Mouse (Mus musculus): Measurements from ENCODE around the gene Tbc1d5.
"Not testable (repeated sequence)": the region's sequence is repeated elsewhere in the genome, so short reads cannot be mapped to it uniquely, and the experiment has no call there.

Gene Tbc1d5

DNA sequence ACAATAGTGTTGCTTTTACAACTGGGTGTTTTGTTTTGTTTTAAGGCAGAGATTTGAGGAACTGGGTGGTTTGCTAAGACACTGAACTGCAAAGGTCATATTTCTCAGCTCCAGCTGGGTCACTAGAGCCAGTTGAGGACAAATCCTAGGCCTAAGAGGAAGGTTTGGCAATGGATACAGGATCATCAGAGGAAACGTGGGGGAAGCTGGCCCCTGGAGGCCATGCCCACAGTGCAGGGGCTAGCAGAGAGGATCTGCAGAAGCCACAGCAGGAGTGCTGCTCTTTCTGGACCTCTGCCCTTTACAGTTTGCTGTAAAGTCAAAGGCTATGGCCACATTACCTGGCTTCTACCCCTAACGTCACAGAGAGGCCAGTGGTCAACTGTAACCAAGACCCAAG is 428.3 kb downstream of the Tbc1d5 start:
- no peak for DNase-seq (ENCODE audit: extremely low spot score)

DNA sequence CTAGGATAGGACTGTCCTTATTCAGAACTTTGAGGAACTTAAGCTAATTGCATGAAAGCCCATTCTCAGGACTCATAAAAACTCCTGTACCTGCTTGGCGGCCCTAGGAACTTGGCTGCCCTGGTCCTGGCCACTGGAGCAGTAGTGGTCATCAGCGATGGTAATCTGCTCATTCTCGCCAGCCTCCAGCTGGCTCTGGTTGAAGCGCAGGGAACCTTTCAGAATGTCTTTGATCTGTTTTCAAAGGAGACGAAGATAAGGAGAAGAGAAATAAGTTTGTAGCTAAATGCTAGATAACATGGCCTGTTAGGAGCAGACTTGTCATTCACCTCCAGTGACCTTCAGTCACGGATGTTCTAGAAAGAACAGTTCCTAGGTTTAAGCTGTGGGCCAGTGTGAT is 437.8 kb downstream of the Tbc1d5 start:
- no peak for DNase-seq (ENCODE audit: extremely low spot score)

DNA sequence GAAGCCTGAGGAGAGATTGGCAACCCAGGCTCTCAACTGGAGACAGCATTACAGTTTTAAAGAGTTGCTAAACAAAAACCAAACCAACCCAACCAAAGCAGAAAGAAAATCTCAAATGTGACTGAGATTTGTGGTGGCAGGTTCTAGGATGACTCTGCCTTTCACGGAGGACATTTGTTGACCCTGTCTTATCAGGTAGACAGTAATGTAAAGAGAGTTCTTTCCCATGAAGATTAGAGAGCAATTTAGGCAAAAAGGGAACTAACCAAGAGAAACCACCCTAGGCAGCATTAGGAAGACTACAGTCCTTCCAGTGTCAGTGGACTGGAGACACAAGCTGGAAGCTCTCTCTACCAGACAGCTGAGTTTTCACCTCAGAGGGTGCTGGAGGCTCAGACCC is 438.3 kb downstream of the Tbc1d5 start:
- no peak for DNase-seq (ENCODE audit: extremely low spot score)

DNA sequence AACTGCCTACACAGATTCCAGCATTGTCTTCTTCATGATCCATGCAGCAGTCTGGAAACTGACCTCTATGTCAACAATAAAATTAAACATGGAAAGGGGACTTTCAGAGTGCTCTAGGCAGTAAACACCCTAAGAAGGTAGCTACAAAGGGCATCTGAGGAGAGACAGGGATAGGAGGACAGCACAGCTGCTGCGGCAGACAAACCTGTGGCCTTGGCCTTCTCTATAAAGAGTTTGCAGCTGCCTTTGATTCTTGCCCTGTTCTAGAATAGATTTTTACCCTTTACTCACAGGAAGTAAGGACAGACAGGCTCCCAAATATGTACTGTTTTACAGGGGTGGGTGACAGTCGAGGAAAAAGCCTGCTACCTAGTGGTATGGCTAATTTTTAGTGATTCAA is 440.7 kb downstream of the Tbc1d5 start:
- no peak for DNase-seq (ENCODE audit: extremely low spot score)

DNA sequence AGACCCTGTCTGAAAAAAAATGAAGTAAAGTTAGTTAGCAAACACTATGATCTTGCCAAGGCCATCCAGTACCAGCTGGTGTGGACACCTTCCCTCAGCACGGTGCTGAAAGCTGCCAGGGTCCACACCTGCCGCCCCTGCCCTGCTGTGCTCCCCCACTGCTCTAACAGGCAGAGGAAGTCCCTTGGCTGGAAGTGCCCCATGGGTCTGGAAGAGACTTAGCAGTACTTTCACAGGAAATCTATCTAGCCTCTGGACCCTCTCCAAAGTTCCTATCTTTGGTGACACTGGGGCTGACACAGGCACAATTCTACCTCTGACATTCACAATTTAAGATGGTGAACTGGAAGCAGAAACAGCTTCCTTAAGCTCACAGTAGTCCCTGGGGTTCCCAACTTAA is 442.1 kb downstream of the Tbc1d5 start:
- no peak for DNase-seq (ENCODE audit: extremely low spot score)

DNA sequence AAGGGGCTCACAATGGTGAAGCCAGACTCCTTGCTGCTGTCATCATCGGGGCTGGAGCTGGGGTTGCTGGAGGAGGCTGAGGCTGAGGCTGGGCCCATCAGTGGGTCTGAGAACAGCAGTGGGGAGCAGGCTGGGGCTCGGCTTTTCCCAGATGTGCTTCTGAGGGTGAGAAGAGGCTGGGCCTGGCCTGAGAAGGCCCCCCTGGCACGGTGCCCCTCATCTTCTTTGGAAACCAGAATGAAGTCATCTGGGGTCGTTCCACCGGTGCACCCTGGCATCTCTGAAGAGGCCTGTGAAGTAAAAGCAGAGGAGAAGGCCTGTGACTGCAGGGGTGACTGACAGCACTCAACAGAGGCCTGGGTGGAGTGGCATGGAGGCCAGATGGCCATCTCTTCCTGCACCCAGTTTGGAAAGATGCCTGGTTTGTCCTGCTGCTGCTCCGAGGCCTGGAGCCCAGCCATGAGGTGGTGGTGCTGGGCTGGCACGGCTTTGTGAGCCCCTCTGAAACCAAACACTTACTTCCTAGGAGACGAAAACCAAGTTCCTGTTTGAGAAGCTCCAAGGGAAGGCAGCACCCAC is 443.1 kb downstream of the Tbc1d5 start:
- DNase-seq (ENCODE audit: extremely low spot score) = no peak

DNA sequence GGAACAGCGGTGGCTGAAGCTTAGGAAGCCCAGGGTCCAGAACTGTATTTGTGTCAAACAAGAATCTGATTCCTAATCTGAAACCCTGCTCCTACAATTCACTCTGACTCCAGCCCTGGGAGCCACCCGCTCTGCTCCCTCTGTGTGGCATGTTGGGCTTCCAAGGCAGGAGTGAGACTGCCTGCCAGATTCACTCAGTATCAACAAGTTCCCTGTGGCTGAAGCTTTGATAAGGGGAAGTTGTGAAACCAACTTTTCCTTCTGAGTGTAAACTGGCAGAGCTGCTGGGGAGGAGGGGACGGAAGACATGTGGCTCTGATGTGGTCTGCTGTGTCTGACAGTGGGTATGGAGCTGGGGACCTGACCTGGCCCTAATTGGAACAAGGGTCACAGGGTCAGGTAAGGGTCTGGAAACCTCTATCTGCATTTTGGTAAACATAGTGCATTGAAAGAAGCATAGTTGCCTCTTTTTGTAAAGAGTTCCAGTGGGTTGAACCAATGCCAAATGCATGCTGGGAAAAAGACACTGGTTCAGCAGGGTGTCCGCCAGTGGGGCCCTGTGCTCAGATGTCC is 443.7 kb downstream of the Tbc1d5 start:
- no peak for DNase-seq (ENCODE audit: extremely low spot score)

DNA sequence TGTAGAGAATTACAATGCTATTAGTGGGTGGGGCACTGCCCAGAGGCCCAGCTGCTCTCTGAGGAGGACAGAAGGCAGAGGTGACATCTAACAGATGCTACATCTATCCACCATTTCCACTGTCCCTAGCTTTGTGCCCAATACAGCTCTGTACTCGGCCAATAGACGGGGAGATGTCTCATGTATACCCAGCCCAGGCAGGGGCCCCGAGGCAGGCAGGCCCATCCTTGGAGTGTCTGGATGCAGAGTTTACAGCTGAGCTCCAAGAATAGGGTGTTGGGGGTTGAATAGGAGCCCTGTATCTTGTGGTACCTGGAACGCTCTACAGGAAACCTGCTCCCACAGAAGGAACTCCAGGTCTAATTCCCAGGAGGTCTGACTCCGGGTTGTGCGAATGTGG is 444.4 kb downstream of the Tbc1d5 start:
- DNase-seq (ENCODE audit: extremely low spot score) = no peak

DNA sequence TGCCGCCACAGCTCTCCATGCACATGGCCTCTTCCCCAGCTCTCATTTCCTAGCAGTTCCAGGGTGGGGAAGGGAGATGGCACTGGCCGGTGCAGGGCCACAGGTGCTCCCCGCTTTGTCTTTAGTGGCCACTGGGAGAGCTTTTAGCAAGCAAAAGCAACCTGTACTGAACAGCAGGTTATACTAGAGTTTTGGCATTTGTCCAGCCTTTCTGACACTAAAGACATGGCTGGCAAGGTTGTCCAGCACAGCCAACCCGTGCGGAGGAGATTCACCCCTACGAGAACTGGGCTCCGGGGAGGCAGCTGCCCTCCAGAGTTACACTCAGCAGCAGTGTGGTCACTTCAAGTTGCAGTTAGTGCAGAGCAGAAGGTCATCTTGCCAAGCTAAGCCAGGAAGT is 445.8 kb downstream of the Tbc1d5 start:
- no peak for DNase-seq (ENCODE audit: extremely low spot score)

DNA sequence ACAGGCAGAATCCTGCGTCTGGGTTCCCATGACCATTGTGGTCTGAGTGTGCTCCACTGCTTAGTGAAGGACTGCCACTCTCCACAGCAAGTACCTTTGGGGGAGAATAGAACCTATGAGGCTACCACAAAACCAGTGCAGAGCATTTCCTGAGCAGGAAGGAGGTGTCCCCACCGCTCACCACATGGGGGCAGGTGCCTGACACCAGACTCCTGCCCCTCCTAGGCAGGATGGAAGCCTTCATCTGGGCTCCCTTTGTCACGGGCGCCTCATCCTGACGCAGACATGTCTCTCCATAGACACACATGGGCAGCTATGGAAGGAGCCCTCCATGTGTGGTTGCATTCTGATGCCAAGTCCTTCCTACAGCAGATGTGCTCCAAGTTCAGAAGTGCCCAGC is 447.3 kb downstream of the Tbc1d5 start:
- DNase-seq (ENCODE audit: extremely low spot score) = no peak

DNA sequence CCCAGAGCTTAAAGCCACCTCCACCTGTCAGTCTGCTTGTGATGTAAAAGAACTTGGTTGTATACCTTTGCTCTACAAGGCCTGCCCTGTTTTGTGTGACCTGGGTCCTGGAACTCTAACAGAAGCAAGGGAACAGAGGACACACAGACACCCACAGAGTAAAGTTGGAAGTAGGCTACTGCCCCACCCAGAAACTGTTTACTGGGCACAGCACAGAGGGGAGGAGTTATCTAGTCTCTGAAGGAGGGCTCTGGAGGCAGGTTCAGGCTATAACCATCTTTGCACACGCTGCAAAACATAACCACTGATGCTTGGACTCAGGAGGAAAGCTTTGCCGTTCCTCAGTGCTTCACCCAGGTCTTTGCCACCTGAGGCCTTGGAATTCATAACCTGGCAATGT is 448.3 kb downstream of the Tbc1d5 start:
- no peak for DNase-seq (ENCODE audit: extremely low spot score)

DNA sequence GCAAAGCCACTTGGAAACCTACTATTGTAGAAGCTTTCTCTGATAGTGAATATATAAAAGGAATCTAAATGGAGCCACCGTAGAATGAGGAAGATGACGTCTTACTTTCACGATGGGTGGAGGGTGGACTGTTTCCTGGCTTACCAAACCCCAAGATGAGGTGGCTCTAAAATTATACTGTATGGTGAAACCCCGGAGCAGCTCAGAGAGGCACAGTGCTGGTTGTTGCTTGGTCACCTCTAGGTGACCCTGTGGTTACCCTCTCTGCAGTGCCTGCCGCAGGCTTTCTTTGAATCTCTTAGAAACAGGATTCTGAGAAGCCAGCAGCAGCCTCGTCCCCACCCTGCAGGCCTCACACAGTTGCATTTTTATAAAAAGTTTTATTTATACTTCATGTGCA is 449.6 kb downstream of the Tbc1d5 start:
- no peak for DNase-seq (ENCODE audit: extremely low spot score)

DNA sequence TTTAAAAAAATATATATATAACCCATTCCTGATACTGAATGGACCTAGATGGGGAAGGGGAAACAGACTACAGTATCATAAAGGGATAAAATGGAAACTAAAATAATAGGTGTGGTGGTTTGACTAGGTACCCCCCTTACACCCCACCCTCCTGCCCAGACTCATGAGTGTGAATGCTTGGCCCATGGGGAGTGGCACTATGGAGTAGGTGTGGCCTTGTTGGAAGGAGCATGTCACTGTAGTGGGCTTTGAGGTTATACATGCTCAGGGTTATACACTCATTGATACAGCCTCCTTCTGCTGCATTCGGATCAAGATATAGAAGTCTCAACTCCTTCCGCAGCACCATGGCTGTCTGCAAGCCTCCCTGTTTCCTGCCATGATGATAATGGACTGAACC is 450.1 kb downstream of the Tbc1d5 start:
- DNase-seq (ENCODE audit: extremely low spot score) = no peak

DNA sequence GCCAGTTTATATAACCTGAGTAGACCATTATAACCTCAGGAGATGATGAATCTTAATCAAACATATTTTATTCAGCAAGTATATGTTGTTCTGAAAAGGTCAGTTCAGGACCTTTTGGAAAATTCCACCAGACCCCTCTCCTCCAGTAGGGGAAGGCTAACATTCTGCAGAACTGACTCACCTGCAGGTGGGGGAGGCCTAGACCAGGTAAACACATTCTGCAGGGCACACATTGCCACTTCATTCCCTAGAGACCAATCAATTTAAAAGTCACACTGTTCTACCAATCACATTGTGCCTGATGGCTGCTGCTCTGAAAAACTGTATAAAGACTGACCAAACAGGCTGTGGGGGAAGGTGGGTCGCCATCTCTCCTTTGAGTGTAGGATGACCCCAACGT is 452.9 kb downstream of the Tbc1d5 start:
- no peak for DNase-seq (ENCODE audit: extremely low spot score)

DNA sequence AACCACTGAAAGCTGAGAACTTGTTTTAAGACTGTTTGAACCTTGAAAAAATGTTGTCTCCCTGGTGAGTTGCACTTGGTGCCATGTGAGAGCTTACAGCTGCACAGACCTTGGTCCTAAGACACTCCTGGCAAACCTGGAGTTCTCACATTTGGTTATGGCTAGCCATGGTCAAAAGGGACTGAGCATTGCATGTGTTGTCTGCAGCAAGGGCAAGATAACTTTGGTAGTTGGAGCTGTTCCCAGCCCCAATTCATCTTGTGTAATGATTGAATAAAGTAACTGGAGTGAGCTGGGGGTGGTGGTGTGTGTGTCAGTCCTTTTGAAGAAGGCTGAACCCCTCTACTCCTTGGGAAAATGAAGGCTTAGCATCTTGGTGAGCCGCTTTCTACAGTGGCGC is 454.8 kb downstream of the Tbc1d5 start:
- no peak for DNase-seq (ENCODE audit: extremely low spot score)

DNA sequence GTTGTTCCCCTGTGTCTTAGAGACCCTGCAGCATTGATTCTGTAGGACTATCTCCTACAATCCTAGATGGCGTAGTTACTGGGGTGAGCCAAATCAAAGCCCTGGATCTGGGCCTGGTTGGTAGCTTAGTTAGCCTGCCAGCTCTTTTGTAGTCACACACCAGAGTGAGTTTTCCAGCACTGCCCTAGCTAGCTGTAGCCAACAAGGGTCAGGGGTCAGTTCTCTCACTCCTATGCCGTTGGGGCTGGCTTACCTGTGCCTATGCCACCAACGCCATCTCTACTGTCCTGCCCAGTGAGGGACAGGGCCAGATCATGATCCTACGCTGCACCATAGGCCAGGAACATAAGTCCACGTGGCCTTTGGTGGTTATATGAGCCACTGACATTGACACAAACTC is 461.6 kb downstream of the Tbc1d5 start:
- no peak for DNase-seq (ENCODE audit: extremely low spot score)

DNA sequence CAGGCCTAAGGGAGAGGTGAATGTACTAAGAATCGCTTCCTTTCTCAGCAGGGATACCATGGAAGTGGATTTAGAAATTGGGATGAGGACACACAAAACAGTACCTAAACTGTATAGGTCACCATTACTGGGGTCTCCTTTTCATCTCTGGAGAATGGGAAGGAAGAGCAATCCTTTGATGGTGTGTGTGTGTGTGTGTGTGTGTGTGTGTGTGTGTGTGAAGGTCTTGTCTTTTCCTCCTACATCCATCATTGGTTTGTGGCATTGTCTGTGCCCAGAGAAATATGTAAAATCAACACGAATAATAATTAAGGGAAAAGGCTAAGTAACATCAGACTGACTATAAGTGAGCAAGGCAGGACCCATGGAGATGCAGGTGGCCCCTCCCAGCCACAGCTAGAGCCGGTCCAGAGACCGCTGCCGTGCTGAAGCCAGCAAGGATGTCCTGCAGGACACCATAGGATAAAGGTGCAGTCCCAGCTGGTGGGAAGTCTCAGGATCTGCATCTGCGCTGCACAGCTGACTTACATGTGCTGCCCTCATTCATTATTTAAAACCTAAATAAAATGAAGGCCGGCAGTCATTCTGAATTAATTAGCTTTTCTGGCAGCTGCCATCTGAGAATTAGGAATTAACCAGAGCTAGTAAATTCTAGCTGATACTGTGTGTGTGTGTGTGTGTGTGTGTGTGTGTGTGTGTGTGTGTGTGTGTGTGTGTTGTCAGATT is 468.5 kb downstream of the Tbc1d5 start:
- DNase-seq (ENCODE audit: extremely low spot score) = no peak

DNA sequence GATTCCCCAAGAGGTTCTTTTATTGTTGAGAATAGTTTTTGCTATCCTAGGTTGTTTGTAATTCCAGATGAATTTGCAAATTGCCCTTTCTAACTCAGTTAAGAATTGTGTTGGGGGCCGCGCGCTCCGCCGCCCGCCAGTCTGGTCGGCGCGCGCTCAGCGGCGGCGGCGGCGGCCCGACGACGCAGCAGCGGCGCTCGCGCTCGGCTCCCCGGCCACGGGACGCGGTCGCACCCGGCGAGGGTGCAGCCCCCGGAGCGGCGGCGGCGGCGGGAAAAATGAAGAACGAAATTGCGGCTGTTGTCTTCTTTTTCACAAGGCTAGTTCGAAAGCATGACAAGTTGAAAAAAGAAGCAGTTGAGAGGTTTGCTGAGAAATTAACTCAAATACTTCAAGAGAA is 480.7 kb downstream of the Tbc1d5 start:
- not testable (repeated sequence) for DNase-seq (ENCODE audit: extremely low spot score)

DNA sequence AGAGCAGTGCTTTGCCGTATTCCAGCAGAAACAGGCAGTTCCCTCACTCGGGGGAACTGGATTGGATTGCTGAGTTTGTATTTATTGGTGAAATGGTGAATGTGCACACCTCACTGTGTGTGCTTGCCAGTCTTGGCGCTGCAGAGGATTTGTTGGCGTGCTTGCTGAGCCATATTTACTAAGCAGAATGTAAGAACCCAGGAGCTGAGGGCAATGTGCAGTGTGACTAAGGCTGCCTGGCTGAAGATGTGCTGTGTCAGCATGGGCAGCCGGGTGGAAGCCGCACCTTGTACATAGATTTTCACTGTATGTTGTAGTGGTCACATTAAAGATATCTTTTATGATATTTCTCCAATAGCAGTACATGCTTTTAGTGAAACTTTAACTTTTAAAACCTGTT is 491.0 kb downstream of the Tbc1d5 start:
- no peak for DNase-seq (ENCODE audit: extremely low spot score)

DNA sequence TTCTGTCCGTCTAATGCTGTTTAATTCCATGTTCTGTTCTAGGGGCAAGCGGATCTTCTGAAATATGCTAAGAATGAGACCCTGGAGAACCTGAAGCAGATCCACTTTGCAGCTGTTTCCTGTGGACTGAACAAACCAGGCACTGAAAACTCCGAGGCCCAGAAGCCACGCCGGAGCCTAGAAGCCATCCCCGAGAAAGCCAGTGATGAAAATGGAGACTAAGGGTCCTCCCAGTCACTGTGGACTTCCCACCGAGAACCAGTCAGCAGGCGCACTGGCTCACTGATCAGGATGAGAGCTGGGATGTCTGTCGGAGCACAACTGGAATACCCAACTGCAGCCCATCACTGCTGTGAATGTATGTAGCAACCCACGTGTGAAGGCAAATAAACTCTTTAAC is 491.5 kb downstream of the Tbc1d5 start:
- DNase-seq (ENCODE audit: extremely low spot score) = no peak

DNA sequence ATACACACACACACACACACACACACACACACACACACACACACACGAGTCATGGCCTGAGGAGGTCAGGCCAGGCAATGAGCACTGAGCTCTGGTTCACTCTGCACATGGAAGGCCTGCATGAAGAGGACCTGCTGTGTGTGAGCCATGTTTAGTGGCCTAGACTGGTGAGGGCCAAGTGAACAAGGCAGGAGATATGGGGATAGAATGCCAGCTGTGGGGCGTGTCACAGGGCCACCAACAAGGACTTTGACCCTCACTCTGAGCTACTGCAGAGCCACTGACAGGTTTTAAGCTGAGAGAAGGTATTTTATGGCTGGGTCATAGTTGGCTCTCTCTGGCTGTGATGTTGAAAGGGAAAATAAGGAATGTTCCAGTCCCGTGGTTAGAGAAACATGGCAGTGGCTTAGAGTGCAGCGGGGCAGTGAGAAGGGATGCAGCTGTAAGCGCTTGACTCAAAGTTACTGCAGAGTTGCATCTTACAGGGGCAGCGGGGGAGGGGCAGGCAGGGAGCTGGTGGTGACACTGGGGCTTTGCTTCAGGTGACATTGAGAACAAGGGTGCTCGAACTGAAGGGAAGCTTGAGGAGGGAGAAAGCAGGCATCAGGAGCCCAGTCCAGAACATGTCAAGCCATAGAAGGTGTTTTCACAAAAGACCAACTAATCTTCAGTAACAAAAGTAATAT is 494.0 kb downstream of the Tbc1d5 start:
- no peak for DNase-seq (ENCODE audit: extremely low spot score)
